Mouse (Mus musculus) limb, embryonic 14.5 days (tissue): Measurements from ENCODE around the gene Brca2. TPM values are rescaled to one million over a fixed set of nuclear protein-coding genes. Genes with fewer than 3 reads are reported as not detected.

Experiments
- ATAC-seq: fragments of 200-750 bp; cut with Nextera tagmentation; 2 replicates; pipeline ENCODE4 v1.8.0; 2017; ENCODE audit warnings: low read depth, moderate number of reproducible peaks, moderate TSS enrichment; ENCODE audit not compliant: low FRiP score
- DNase-seq: peaks from one replicate; pipeline ENCODE4 v3.0.0-alpha.2; 2015; ENCODE audit warnings: low spot score
- H3K27ac ChIP-seq: fragments of 300-500 bp; sonication (generic); replicated peaks from 2 replicates; pipeline ENCODE4 v1.5.1; 2014; ENCODE audit warnings: low read depth, mild to moderate bottlenecking, low read length, moderate library complexity, mixed read lengths
- H3K27me3 ChIP-seq: fragments of 300-500 bp; sonication (generic); 2 replicates; pipeline ENCODE4 v1.6.1; 2014; ENCODE audit warnings: low read length, mixed read lengths; ENCODE audit not compliant: control insufficient read depth, insufficient read depth
- H3K36me3 ChIP-seq: fragments of 300-500 bp; sonication (generic); 2 replicates; pipeline ENCODE4 v1.6.1; 2014; ENCODE audit warnings: mild to moderate bottlenecking, low read length, moderate library complexity, mixed read lengths; ENCODE audit not compliant: control insufficient read depth, insufficient read depth
- H3K4me1 ChIP-seq: fragments of 300-500 bp; sonication (generic); 2 replicates; pipeline ENCODE4 v1.6.1; 2014; ENCODE audit warnings: antibody characterized with exemption, low read length, mixed read lengths; ENCODE audit not compliant: control insufficient read depth, insufficient read depth
- H3K4me2 ChIP-seq: fragments of 300-500 bp; sonication (generic); replicated peaks from 2 replicates; pipeline ENCODE4 v1.6.1; 2014; ENCODE audit warnings: low read depth, mild to moderate bottlenecking, low read length, moderate library complexity; ENCODE audit not compliant: severe bottlenecking
- H3K4me3 ChIP-seq: fragments of 300-500 bp; sonication (generic); replicated peaks from 2 replicates; pipeline ENCODE4 v1.5.1; 2014; ENCODE audit warnings: low read length
- H3K9ac ChIP-seq: fragments of 300-500 bp; sonication (generic); 2 replicates; pipeline ENCODE4 v1.6.1; 2014; ENCODE audit warnings: mild to moderate bottlenecking, low read depth, low read length, moderate library complexity; ENCODE audit not compliant: severe bottlenecking
- H3K9me3 ChIP-seq: fragments of 300-500 bp; sonication (generic); 2 replicates; pipeline ENCODE4 v1.6.1; 2016; ENCODE audit warnings: low read length; ENCODE audit not compliant: control insufficient read depth
- POLR2A ChIP-seq: fragments of 200-500 bp; IDR thresholded peaks from 2 replicates; pipeline ENCODE4 v1.8.0; 2012; ENCODE audit warnings: inconsistent platforms, mild to moderate bottlenecking, moderate library complexity, borderline replicate concordance; ENCODE audit not compliant: insufficient read depth, insufficient read length; ENCODE audit errors: extremely low read depth
- WGBS: fragments of 180-500 bp; shearing (Covaris S2); extraction: QIAGEN DNeasy Blood & Tissue Kit; methylation state at CpG from one replicate; pipeline ENCODE4 v1.1.7; 2014; 5-methylcytosine and 5-hydroxymethylcytosine counted together
- polyA plus RNA-seq, 2 experiments: library from polyadenylated mRNA; depleted of rRNA in 1 of 2; stranded (reverse) in 1 of 2; unstranded in 1 of 2; fragments of >200 nt; fragmentation: Nextera tagmentation in 1 of 2; extraction: Ambion mirVana in 1 of 2; gene quantifications; 2 replicates each; pipeline versions ENCODE4 v1.2.1 to v1.2.3; 2012 to 2014

Gene Brca2
- polyA plus RNA-seq, 2 experiments = 15.9 to 25.9 TPM

- Histone ChIP-seq H3K4me2 (no peak overlapping the region), H3K4me1 (no peaks in the 10 kb centered on the region), H3K36me3 (peaks cover 13% of the 10 kb centered on the region), H3K4me3 (no peak overlapping the region), H3K27me3 (no peaks in the 10 kb centered on the region), H3K9ac (no peak overlapping the region), H3K9me3 (no peaks in the 10 kb centered on the region), H3K27ac (no peak overlapping the region)
- 92% methylated on average over 2 of the region's 2 CpGs for WGBS
- no peak for TF ChIP-seq POLR2A
- ATAC-seq (no peak), DNase-seq (no peak)
Measured at GRCm38 (mm10) chr5:150543184-150543583, 20.8 kb downstream of the Brca2 start.

GRCm38 (mm10) chr5:150551637-150552036 lies 29.2 kb downstream of the Brca2 start:
- no peak for ATAC-seq
- H3K9ac ChIP-seq = no peak overlapping the region
- H3K27ac ChIP-seq = no peak overlapping the region
- H3K4me1 ChIP-seq = no peaks in the 10 kb centered on the region
- no peak for TF ChIP-seq POLR2A
- peaks cover 41% of the 10 kb centered on the region for H3K36me3 ChIP-seq
- WGBS = 51% methylated on average over 3 of the region's 3 CpGs
- no peaks in the 10 kb centered on the region for H3K9me3 ChIP-seq
- no peaks in the 10 kb centered on the region for H3K27me3 ChIP-seq
- no peak for DNase-seq
- H3K4me2 ChIP-seq = no peak overlapping the region
- H3K4me3 ChIP-seq = no peak overlapping the region

- Histone ChIP-seq H3K9me3 (no peaks in the 10 kb centered on the region), H3K27me3 (no peaks in the 10 kb centered on the region), H3K4me3 (no peak overlapping the region), H3K27ac (no peak overlapping the region), H3K36me3 (peaks cover 59% of the 10 kb centered on the region), H3K4me2 (no peak overlapping the region), H3K4me1 (no peaks in the 10 kb centered on the region), H3K9ac (no peak overlapping the region)
- DNase-seq (no peak), ATAC-seq (no peak)
- TF ChIP-seq POLR2A = no peak
- 94% methylated on average over 6 of the region's 6 CpGs for WGBS
Measured at GRCm38 (mm10) chr5:150559519-150560103, 37.2 kb downstream of the Brca2 start.

GRCm38 (mm10) chr5:150560851-150561250 lies 38.4 kb downstream of the Brca2 start:
- H3K27me3 ChIP-seq = no peaks in the 10 kb centered on the region
- H3K27ac ChIP-seq = no peak overlapping the region
- no peak overlapping the region for H3K9ac ChIP-seq
- H3K4me1 ChIP-seq = no peaks in the 10 kb centered on the region
- H3K9me3 ChIP-seq = no peaks in the 10 kb centered on the region
- no peak for DNase-seq
- WGBS = 94% methylated on average over 5 of the region's 5 CpGs
- no peak for ATAC-seq
- no peak for TF ChIP-seq POLR2A
- H3K4me3 ChIP-seq = no peak overlapping the region
- H3K4me2 ChIP-seq = no peak overlapping the region
- H3K36me3 ChIP-seq = peaks cover 56% of the 10 kb centered on the region

- H3K9me3 ChIP-seq = no peaks in the 10 kb centered on the region
- H3K9ac ChIP-seq = no peak overlapping the region
- TF ChIP-seq POLR2A = no peak
- DNase-seq (no peak), ATAC-seq (no peak)
- no peak overlapping the region for H3K4me3 ChIP-seq
- no peaks in the 10 kb centered on the region for H3K4me1 ChIP-seq
- H3K4me2 ChIP-seq = no peak overlapping the region
- no peak overlapping the region for H3K27ac ChIP-seq
- H3K36me3 ChIP-seq = peaks cover 56% of the 10 kb centered on the region
- H3K27me3 ChIP-seq = no peaks in the 10 kb centered on the region
Measured at GRCm38 (mm10) chr5:150561376-150561775, 38.9 kb downstream of the Brca2 start.

GRCm38 (mm10) chr5:150561783-150562182 lies 39.4 kb downstream of the Brca2 start:
- H3K9ac ChIP-seq = no peak overlapping the region
- no peak overlapping the region for H3K27ac ChIP-seq
- DNase-seq (no peak), ATAC-seq (no peak)
- H3K4me3 ChIP-seq = no peak overlapping the region
- no peaks in the 10 kb centered on the region for H3K9me3 ChIP-seq
- H3K27me3 ChIP-seq = no peaks in the 10 kb centered on the region
- whole genome bisulfite sequencing = 89% methylated on average over 5 of the region's 5 CpGs
- H3K4me2 ChIP-seq = no peak overlapping the region
- H3K4me1 ChIP-seq = no peaks in the 10 kb centered on the region
- peaks cover 59% of the 10 kb centered on the region for H3K36me3 ChIP-seq
- no peak for TF ChIP-seq POLR2A
